Mouse (Mus musculus): ENCODE results near the gene Gse1.

The Gse1 gene

GRCm38 (mm10) chr8:120273430-120273829 lies 45.2 kb downstream of the Gse1 start:
- DNase-seq (ENCODE audit: low spot score in 2 of 2): no peak

- peak in 1 of 2 experiments; percentile 49 for DNase-seq (ENCODE audit: low spot score in 2 of 2)
Measured at GRCm38 (mm10) chr8:120276051-120276890, 48.0 kb downstream of the Gse1 start.

GRCm38 (mm10) chr8:120276891-120277426 lies 48.7 kb downstream of the Gse1 start:
- DNase-seq (ENCODE audit: low spot score in 2 of 2): no peak

GRCm38 (mm10) chr8:120278009-120278408 lies 49.8 kb downstream of the Gse1 start:
- no peak for DNase-seq (ENCODE audit: low spot score in 2 of 2)

DNA sequence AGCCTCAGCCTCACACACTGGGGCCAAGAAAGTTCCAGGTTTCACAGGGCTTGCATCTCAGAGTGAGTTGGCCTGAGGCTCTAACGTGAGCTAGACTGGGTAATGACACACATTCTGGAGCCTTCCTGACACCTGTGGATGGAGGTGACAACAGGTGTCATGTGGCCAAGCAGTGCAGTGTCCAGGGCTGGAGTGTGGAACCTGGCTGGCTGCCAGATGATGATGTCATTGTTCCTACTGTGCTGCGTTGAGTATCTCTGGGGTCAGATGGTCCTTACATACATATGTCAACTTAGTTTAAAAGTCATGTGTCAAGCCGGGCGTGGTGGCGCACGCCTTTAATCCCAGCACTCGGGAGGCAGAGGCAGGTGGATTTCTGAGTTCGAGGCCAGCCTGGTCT lies 51.2 kb downstream of the Gse1 start:
- no peak for DNase-seq (ENCODE audit: low spot score in 2 of 2)

GRCm38 (mm10) chr8:120281487-120281886 lies 53.2 kb downstream of the Gse1 start:
- peak in 1 of 2 experiments; percentile 86 for DNase-seq (ENCODE audit: low spot score in 2 of 2)

GRCm38 (mm10) chr8:120282465-120282864 lies 54.2 kb downstream of the Gse1 start:
- DNase-seq (ENCODE audit: low spot score in 2 of 2): no peak

GRCm38 (mm10) chr8:120284265-120284664 lies 56.0 kb downstream of the Gse1 start:
- no peak for DNase-seq (ENCODE audit: low spot score in 2 of 2)

DNA sequence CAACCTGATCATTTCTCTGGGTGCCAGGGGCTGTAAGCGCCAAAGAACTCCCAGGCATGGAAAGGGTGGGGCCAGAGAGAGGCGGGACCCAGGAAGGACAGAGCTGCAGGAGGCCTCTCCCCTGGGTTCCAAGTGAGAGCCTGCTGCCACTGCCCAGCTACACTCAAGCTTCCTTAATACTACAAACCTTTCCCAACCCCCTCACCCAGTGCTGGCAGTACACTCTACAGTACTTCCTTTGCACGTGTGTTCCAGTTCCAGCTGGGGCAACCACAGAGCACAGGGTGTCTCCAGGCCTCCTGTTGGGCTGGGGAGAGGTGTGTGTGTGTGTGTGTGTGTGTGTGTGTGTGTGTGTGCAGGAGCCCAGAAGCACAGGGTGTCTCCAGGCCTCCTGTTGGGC lies 56.8 kb downstream of the Gse1 start:
- DNase-seq (ENCODE audit: low spot score in 2 of 2): no peak

- no peak for DNase-seq (ENCODE audit: low spot score in 2 of 2)
Measured at GRCm38 (mm10) chr8:120285878-120286277, 57.6 kb downstream of the Gse1 start.

DNA sequence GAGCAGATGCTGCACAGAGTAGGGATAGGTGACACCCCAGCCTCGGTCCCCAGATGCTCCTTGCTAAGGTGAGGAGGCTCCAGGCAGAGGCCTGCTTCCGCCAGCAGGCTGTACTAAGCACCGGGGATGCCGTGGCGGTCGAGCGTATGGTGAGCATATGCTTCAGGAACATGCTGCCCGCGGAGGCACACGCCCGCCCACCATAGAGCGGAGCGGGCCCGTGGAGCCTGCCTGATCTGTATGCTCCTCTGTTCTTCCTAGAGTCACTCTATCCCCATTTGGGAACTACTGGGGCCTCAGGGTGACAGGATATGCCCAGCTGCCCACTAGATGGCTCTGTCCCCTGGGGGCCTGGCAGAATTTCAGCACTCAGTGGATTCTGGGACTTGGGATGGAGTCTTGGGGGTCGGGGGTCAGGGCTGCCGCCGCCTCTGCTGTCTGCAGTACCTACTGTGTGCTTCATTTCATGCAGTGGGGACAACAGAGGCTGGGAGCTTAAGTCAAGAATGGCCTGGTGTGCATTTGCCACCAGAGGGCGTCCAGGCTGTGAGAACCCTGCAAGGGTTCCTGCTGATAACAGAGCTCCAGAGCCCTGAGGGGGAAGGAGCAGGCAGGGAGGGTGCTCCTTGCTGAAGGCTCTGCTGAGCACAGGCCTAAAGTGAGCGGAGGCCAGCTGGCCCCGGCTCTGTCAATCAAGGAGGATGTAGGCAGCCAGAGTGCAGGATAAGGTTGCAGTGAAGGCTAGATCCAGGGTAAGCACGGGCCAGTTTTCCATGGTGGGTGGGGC lies 60.1 kb downstream of the Gse1 start:
- peak in 1 of 2 experiments; percentile 65 for DNase-seq (ENCODE audit: low spot score in 2 of 2)

DNA sequence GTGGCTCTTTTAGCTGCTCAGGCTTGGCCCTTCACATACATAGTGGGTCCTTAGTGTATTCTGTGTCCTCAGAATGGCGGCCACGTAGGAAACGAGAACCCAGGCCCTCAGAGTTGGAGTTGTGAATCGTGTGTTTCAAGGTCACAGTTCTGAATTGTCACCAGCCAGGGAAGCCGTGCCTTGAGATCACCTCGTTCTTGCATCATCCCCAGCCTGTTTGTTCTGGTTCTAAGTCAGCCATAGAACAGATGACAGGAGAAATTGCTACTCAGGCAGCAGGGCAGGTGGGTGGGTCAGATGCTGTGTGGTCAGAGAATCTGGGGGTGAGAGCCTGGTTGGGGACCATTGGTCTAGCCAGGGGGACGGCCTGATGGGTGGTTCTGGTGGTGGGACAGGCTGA lies 60.9 kb downstream of the Gse1 start:
- DNase-seq (ENCODE audit: low spot score in 2 of 2): no peak

GRCm38 (mm10) chr8:120289698-120290181 lies 61.5 kb downstream of the Gse1 start:
- peak in 1 of 2 experiments; percentile 68 for DNase-seq (ENCODE audit: low spot score in 2 of 2)

DNA sequence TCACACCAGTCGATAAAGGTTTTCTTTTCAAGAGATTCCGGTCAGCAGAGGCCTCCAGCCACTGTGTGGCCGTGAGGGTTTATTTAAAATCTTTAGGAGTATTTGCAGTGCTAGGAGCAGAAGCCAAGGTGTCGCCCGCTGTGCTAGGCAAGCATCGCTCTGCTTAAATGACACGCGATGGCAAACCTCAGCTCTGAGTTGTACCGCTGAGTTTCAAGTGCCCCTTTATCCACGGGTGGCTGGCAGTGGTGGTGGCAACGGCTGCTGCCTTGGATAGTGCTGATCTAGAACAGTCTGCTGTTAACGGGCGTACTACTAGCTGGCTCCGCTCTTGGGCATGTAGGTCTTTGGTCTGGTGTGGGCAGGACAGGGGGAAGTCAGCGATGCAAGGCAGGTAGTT lies 62.4 kb downstream of the Gse1 start:
- DNase-seq (ENCODE audit: low spot score in 2 of 2): no peak

- DNase-seq (ENCODE audit: low spot score in 2 of 2): no peak
Measured at GRCm38 (mm10) chr8:120291650-120292049, 63.4 kb downstream of the Gse1 start.

GRCm38 (mm10) chr8:120292316-120293107 lies 64.3 kb downstream of the Gse1 start:
- DNase-seq (ENCODE audit: low spot score in 2 of 2): peak; percentile 81 to 82

DNA sequence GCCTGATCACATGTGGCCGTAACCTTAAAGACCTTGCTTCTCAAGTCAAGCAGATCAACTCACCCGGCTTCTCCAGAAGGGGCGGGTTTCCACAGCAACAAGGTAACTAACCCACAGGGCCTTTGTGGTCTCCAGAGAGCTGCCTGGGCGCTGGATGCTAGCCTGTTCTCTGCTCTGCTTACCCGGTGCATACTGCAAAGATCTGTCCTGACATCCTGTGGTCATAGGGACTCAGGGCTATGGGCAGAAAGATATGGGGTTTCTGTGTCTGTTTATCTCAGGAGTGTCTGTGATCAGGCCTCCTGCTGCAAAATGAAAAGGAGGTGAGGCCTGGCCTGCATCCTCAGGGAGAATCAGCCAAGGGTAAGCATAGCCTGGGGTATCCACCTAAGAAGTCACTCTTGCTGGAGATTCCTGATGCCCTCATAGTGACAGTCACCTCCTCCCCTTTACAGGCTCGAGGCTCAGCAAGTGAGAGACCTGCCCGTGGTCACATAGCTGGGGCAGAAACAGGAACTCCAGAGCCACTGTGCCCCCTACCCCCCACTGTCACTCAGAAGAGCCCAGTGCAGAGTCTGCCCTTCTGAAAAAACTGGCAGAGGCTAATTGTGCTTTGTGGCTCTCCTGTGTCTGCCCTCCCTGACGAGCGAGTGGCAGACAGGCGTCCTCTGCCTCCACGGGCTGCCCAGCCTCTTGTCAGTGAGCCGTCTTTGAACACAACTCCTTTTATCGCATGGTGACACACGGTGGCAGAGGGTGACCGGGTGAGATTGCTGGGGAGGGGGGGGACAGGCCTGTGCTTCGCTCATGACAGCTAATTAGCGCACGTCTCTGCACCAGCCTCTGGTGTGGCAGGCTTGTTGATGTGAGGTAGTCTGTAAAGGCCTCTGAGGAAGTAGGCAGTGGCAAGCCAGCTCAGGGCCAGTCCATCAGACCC lies 65.4 kb downstream of the Gse1 start:
- DNase-seq (ENCODE audit: low spot score in 2 of 2): no peak

GRCm38 (mm10) chr8:120294982-120295870 lies 67.0 kb downstream of the Gse1 start:
- DNase-seq (ENCODE audit: low spot score in 2 of 2): no peak

GRCm38 (mm10) chr8:120297000-120297399 lies 68.7 kb downstream of the Gse1 start:
- DNase-seq (ENCODE audit: low spot score in 2 of 2): no peak
